Mouse (Mus musculus) layer of hippocampus, adult 8-10 months (tissue): ENCODE data around the gene Gm6020. TPM values are rescaled to one million over a fixed set of nuclear protein-coding genes. Genes with fewer than 3 reads are reported as not detected.
A peak's percentile ranks its signal among the peaks of the same experiment; 100 is the strongest.
"Not testable (repeated sequence)": the region's sequence is repeated elsewhere in the genome, so short reads cannot be mapped to it uniquely, and the experiment has no call there.

Source experiments
- DNase-seq, 2 experiments: peaks; one replicate each; pipeline ENCODE4 v3.0.0; 2022; ENCODE audit warnings: low spot score in 2 of 2
- total RNA-seq, 4 experiments: library from RNA; stranded (reverse); gene quantifications; 2 replicates each; pipeline ENCODE4 v1.2.4; 2022

Gm6020 gene
- not detected for total RNA-seq

- not testable (repeated sequence) for DNase-seq
Observed at GRCm38 (mm10) chr19:61183590-61183989, at the start of gene Gm6020. TSS of gene Gm6020 (plus strand) at chr19:61183890.

DNA sequence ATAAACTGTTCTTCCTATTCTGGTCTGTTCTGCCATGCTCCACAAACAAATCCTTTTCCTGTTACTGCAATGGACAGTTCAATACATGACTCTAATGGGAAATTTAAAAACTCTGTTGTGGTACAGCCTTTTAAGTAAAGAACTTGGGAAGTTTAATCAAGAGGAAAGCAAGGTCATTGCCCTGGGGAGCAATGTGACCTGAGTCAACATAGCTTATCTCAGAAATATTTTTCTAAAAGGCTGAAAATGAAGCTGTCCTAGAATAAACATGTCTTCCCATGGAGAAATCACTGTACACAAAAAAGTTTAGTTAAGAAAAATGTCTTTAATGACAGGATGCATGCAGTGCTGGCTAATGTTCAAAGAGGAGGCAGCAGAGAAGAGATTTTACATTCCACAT, 45.0 kb upstream of the Gm6020 start:
- DNase-seq: no peak

GRCm38 (mm10) chr19:61140342-61141206, 43.1 kb upstream of the Gm6020 start, which contains the start of gene Zfp950:
TSS of gene Zfp950 (minus strand) at chr19:61140840.
- peak; percentile 84 to 90 for DNase-seq

- no peak for DNase-seq
Observed at GRCm38 (mm10) chr19:61141299-61141698, 42.4 kb upstream of the Gm6020 start.

DNA sequence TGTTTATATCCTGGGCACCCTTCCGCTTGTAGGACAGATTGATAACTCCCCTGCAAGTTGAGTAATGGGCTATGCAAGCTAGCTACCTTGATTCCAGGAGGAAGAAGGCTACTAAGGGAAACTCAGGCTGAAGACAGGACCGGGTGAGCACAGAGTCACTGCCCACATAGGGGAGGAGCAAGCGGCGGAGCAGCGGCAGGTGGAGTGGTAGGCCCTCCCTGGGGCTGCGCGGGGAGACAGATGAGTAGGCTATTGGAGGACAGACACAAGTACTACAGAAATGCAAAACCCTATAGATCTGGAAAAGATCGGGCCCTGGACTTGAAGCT, 32.4 kb upstream of the Gm6020 start:
- no peak for DNase-seq

DNA sequence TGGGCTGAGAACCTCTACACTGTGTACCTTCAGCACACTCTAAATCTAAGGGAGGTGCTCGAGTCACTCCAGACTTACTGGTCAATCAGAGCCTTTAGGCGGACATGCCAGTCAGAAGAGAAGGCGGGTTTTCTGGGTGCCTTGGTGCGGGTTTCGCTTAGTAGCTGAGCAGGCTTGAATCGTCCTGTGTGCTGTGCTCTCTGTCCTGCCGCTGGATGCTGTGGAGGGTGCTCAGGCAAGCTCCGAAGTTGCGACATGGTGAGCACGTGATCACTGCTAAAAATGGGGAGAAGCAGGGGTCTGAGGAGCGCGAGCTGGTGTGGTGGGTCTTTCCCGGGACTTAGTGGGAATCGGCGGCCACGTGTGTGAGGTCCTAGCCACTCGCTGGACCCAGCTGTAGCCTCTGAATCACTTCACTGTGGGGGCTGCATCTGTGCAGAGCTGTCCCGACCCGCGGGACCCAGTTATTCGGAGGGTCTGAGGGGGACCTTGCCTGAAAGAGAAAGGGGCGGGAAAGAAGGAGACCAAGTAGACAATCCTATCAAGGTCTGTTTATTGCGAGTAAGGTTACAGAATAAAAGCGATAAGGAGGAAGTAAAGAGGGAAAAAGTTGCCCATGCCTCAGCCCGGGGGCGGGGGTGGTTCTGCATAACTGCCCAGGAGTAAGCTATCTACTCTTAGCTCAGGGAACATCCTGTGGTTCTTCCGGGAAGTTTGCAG, 31.8 kb upstream of the Gm6020 start:
- no peak for DNase-seq

DNA sequence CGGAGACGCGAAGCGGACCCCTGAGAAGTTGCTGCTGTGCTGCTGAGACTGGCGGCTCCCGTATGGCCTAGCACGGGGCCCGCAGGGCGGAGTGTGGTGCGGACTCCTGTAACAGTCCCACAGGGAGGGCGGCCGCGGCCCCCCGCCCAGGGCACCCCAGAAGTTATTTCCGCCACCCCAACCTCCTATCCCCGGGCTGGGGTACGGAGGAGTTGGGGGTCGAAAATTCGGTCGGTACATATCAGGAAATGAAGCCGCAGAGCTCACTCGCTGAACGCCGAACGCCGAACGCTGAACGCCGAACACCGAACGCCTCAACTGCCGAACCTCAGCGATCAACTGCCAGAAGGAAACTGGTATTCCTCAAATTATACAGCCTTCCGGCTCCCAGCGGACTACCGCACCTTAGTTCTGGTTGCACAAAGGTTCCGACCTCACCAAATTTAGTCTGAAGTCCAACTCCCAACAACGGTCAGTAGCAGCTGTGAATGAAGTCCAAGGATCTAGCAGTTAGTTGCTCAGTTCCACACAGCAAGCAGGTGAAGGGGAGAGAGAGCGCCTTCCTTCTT, 7.8 kb upstream of the Gm6020 start, which contains the start of gene Gm7102:
Gene Gm7102 (minus strand): TSS at position 554 of the 569 bp plus-strand sequence.
- no peak for DNase-seq

DNA sequence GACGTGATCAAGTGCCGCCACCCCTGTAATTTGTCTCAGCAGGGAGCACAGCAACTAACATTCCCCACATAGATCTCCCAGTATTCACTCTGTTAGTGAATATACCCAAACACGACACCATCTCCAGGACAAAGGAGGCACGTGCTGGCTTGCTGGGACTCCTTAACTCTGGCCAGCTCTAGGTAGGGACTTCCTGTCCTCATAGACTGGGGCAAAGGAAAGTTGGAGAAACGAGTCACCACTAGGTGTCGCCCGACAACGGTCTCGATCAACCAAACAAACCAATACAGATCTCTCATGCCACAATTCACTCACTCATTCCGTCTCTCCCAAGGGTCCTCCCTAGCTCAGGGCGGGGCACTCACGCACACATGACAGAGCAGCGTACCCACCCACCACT, 15.6 kb downstream of the Gm6020 start:
- peak; percentile 72 to 88 for DNase-seq

- DNase-seq: no peak
Observed at GRCm38 (mm10) chr19:61199836-61200235, 16.1 kb downstream of the Gm6020 start.

DNA sequence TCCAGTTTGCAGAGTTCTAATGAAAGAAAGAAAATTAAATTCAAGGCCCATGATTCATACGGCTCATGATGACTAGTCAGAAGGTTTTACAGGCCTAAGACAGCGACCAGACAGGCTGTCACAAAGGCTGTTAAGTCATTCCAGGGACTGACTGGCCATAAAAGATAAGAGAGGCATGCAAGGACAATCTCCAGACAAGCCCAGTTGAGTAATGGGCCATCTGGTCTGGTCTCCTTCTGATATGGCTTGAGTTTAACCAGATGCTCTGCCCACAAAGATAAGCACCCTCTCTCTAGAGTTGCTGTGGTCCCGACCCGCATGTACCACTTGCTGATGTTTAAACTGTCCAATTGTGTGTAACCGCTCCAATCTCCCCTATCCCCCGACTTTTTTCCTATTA, 23.8 kb downstream of the Gm6020 start:
- not testable (repeated sequence) for DNase-seq

- no peak for DNase-seq
Observed at GRCm38 (mm10) chr19:61223706-61224328, 40.1 kb downstream of the Gm6020 start.

DNA sequence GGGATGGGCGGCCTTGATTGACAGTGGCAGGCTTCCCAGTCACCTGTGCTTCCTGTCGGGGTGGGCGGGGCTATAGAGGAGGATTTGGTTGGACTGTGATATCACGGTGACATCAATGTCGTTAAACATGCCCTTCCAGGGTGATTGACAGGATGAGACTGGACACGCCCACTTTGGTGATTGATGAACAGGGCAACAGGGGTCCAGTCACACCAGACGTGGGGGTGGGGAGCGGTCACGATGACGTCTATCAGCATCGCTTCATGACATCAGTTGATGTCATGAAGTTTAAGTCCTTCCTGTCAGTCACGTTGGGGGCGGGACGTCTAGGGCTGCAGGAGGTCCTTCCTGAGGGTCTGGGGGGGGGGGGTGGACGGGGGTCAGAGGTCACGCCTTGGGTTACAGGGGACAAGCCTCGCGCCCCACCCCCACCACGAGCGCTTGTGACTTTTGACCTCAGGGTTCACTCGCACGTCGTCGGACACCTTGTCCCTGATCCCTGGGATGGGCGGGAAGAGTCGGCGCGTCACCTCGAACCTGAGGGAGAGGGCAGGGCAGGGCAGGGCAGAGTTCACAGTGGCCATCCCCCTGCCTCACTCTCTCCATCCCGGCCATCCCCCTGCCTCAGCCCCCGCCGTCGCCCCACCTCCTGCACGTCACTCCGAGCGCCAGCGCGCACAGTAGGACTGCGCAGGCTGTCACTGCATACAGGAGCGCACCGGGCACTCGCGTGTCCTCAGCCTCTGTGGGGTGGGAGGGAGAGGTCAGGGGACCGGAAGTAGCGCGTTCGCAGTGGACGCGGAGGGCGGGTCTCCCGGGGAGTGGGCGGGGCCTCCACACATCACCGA, 41.2 kb downstream of the Gm6020 start:
- DNase-seq: peak; percentile 3 to 25

GRCm38 (mm10) chr19:61225526-61226400, 42.1 kb downstream of the Gm6020 start:
- DNase-seq: peak; percentile 89 to 92

DNA sequence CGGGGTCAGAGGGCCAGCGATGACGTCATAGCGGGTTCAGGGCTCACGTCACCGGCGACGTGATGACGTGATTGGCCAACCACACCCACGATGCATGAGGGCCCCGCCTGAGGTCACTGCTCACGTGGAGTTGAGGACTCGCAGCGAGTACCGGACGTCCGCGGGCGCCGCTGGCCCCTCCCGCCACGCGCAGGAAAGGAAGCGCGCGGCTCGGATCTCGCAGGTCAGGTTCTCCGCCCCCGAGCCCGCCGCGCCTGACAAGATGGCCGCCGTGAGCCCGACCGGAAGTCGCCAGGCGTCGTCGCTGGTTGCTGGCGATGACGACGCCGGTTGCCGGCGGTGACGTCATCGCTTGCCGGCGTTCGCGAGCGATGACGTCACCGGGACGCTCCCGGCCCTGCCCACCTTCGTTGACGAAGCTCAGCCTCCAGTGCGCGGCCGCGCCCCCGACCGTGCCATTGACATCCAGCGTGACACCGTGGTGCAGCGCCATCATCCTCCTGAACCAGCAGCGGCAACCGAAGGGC, 42.8 kb downstream of the Gm6020 start:
- no peak for DNase-seq

GRCm38 (mm10) chr19:61226928-61227854, 43.5 kb downstream of the Gm6020 start:
- DNase-seq: peak; percentile 87 to 93

DNA sequence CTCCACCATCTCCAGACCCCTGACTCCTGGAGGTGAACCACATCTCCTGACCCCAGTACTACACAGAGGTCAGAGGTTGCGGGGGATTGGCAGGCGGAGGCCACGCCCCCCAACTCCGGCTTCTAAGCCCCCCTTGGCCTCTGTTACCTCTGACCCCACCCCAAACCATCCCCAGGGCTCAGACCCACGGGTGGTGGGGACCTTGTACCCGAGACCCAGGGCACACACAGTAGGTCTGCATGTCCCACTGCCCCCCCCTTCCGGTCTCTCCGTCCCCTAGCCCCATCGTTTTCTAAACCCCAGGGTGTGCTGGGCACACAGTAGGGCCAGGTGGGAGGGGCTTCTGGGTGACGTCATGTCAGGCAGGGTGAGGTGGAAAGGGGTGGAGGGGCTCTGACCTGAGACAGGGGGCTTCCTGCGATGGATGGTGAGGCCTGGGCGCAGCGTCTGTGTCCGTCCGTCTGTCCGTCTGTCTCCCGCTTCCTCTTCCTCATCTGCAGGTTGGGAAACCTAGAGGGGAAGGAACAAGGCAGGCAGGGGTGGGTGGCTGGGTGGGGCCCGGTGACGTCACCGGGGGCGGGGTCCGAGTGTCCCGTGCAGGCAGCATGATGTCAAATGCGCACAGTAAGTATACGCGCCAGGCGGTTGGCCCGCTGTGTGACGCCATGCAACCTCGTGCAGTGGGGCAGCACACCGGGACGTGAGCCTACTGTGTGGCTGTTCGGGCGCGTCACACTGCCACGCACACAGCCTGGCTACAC, 44.4 kb downstream of the Gm6020 start, which contains the start of gene Csf2ra:
Gene Csf2ra (minus strand): TSS at position 489 of the 761 bp plus-strand sequence.
- peak; percentile 9 to 28 for DNase-seq
